Mouse (Mus musculus): ENCODE results near the gene Dct.
A peak's percentile ranks its signal among the peaks of the same experiment; 100 is the strongest.

- peak; percentile 72 for TF ChIP-seq CTCF (conservative IDR thresholded peaks at IDR 0.05; ENCODE audit: low read length)
- TF ChIP-seq NANOG (IDR thresholded peaks at IDR 0.05; ENCODE audit: borderline replicate concordance, low read length), result no peak
- TF ChIP-seq POU5F1 (IDR thresholded peaks at IDR 0.05; ENCODE audit: borderline replicate concordance, low read length), result no peak
Measured at GRCm38 (mm10) chr14:118027564-118027963, 24.5 kb downstream of the Dct start.

All from E14TG2a.4 (cell line).